Mouse (Mus musculus) cerebellum, adult 2 months (tissue): Measurements from ENCODE around the gene Sumf1.

Experiments used
- CTCF ChIP-seq: fragments of 200-500 bp; IDR thresholded peaks from 2 replicates; pipeline ENCODE4 v1.5.1; 2011; ENCODE audit warnings: low read depth, mild to moderate bottlenecking, control low read depth, low read length, moderate library complexity, borderline replicate concordance; ENCODE audit not compliant: insufficient read depth
- POLR2A ChIP-seq: fragments of 200-500 bp; IDR thresholded peaks from 2 replicates; pipeline ENCODE4 v1.6.1; 2011; ENCODE audit warnings: low read length, control low read depth, borderline replicate concordance; ENCODE audit not compliant: insufficient read depth

DNA sequence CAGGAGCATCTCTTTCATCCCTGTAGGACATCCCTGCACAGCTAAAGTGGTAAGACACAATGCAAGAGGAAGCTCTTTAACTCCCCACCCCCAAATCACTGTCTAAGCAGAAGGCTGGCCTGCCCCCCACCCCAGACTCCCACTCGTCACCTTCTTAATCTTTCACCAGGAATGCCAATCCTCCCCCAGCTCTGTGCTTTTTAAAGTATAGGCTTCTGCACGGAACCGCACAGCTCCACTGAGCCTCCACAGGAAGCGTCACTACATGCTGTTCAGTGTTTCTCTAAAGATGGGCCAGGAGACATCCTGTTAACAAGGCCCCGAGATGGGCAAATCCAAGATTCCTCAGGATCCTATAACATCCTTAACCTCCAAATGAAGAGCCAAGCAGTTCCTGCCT, 112.3 kb downstream of the Sumf1 start:
- no peak for TF ChIP-seq POLR2A
- no peak for TF ChIP-seq CTCF
